18 mouse cellular contexts compared by ENCODE assay signal in the genomic region with DNA sequence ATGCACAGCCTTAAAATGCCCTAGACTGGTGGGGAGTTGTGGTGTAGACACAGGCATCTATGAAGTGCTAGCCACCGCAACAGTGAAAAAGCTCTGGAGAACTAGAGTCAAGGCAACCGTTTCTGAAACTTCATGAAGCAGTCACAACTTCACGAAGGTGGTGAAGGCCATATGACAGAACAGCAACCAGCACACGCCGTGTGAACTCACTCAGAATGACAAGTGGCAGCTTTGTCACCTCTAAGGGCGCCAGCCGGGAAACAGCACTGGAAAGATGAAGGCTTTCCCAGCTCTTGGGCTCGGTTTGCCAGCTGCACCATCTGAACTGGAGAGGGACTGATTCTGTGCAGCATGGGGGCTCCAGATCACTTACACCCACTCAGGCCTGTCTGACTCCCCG.
DNase-seq lines count a peak whose midpoint lies in the region; ATAC-seq and TF ChIP-seq lines count a peak whose summit lies in the region.
"Had no signal": no experiment of that assay in that cellular context is flagged by ENCODE, and none has a peak within 500 bp of the region (broad histone marks: within the 10 kb centered on the region; RNA-seq: fewer than 3 reads in every experiment).

No protein-coding gene starts in this region.

- H3K9me3 ChIP-seq in forebrain, embryonic 13.5 days (replicated peaks): no peaks in the 10 kb centered on the region
- H3K9me3 ChIP-seq in forebrain, embryonic 11.5 days (ENCODE audit: control insufficient read depth, low read length): no peaks in the 10 kb centered on the region
- H3K9me3 ChIP-seq in forebrain, embryonic 16.5 days (ENCODE audit: control insufficient read depth, low read length): no peaks in the 10 kb centered on the region
- H3K9me3 ChIP-seq: embryonic facial prominence, embryonic 10.5 days; kidney, embryonic 15.5 days; midbrain, embryonic 10.5 days had no signal

- peak; percentile 53; the same call in 1 of the 2 replicates for ATAC-seq in forebrain, embryonic 13.5 days
- no peak for ATAC-seq in forebrain, embryonic 11.5 days (replicated peaks; ENCODE audit: low FRiP score)
- ATAC-seq in forebrain, embryonic 16.5 days: peak; percentile 76
- ATAC-seq: activated CD4-positive, CD25-positive, alpha-beta regulatory T cell, adult 4 months had no signal

- no peak overlapping the region for H3K4me3 ChIP-seq in forebrain, embryonic 13.5 days
- H3K4me3 ChIP-seq in forebrain, embryonic 11.5 days (ENCODE audit: low read depth, low read length): no peak overlapping the region
- H3K4me3 ChIP-seq in left cerebral cortex, adult 2 months: no peak overlapping the region
- H3K4me3 ChIP-seq in forebrain, embryonic 16.5 days (replicated peaks; ENCODE audit: low read length): no peak overlapping the region
- H3K4me3 ChIP-seq: embryonic facial prominence, embryonic 10.5 days; kidney, embryonic 15.5 days; midbrain, embryonic 10.5 days had no signal

- no peaks in the 10 kb centered on the region for H3K36me3 ChIP-seq in forebrain, embryonic 13.5 days (ENCODE audit: poor library complexity, severe bottlenecking)
- no peaks in the 10 kb centered on the region for H3K36me3 ChIP-seq in forebrain, embryonic 11.5 days (ENCODE audit: control insufficient read depth, insufficient read depth, low read length)
- H3K36me3 ChIP-seq in forebrain, embryonic 16.5 days (ENCODE audit: control insufficient read depth, insufficient read depth): no peaks in the 10 kb centered on the region
- H3K36me3 ChIP-seq: embryonic facial prominence, embryonic 10.5 days; kidney, embryonic 15.5 days; midbrain, embryonic 10.5 days had no signal

- no peak overlapping the region for H3K9ac ChIP-seq in forebrain, embryonic 13.5 days
- no peak overlapping the region for H3K9ac ChIP-seq in forebrain, embryonic 11.5 days (ENCODE audit: low read length)
- no peak overlapping the region for H3K9ac ChIP-seq in forebrain, embryonic 16.5 days (replicated peaks; ENCODE audit: low read depth, low read length)
- H3K9ac ChIP-seq: kidney, embryonic 15.5 days had no signal

- intact Hi-C loops in left cerebral cortex, postnatal 14 days (cut with DNase I): no loop called here
- intact Hi-C loops in left cerebral cortex, adult 2 months (cut with DNase I): no loop called here
- intact Hi-C loops in heart, postnatal 25 days (cut with DNase I): no loop called here

- no peaks in the 10 kb centered on the region for H3K27me3 ChIP-seq in forebrain, embryonic 13.5 days
- H3K27me3 ChIP-seq in forebrain, embryonic 11.5 days (ENCODE audit: control insufficient read depth, insufficient read depth, low read length): no peaks in the 10 kb centered on the region
- H3K27me3 ChIP-seq in forebrain, embryonic 16.5 days (replicated peaks; ENCODE audit: control insufficient read depth, insufficient read depth, low read length): no peaks in the 10 kb centered on the region
- H3K27me3 ChIP-seq: CH12.LX; kidney, embryonic 15.5 days had no signal

- H3K27ac ChIP-seq in forebrain, embryonic 13.5 days: no peak overlapping the region
- H3K27ac ChIP-seq in forebrain, embryonic 11.5 days (ENCODE audit: low read depth, low read length): no peak overlapping the region
- H3K27ac ChIP-seq in left cerebral cortex, adult 2 months: no peak overlapping the region
- no peak overlapping the region for H3K27ac ChIP-seq in forebrain, embryonic 16.5 days (ENCODE audit: low read length)
- H3K27ac ChIP-seq: embryonic facial prominence, embryonic 10.5 days; kidney, embryonic 15.5 days; midbrain, embryonic 10.5 days had no signal

- H3K4me2 ChIP-seq in forebrain, embryonic 13.5 days: no peak overlapping the region
- no peak overlapping the region for H3K4me2 ChIP-seq in forebrain, embryonic 11.5 days (ENCODE audit: low read depth, low read length, severe bottlenecking)
- no peak overlapping the region for H3K4me2 ChIP-seq in forebrain, embryonic 16.5 days (ENCODE audit: low read length)
- H3K4me2 ChIP-seq: kidney, embryonic 15.5 days had no signal

- 86% methylated on average over 9 of the region's 9 CpGs for WGBS in forebrain, embryonic 13.5 days
- WGBS in forebrain, embryonic 11.5 days: 92% methylated on average over 9 of the region's 9 CpGs
- WGBS in forebrain, embryonic 16.5 days: 70% methylated on average over 9 of the region's 9 CpGs

- no peak for DNase-seq in forebrain, embryonic 11.5 days (ENCODE audit: low spot score)
- DNase-seq in left cerebral cortex, postnatal 14 days (ENCODE audit: low spot score in 2 of 2): peak; percentile 4 to 30
- DNase-seq in left cerebral cortex, adult 2 months (ENCODE audit: extremely low spot score in 1 of 2, low spot score in 2 of 2): no peak
- peak; percentile 10 for DNase-seq in telencephalon, adult 2 months (ENCODE audit: low read depth, low spot score)
- no peak for DNase-seq in heart, postnatal 25 days (ENCODE audit: low spot score)
- DNase-seq: adrenal gland, postnatal 36 days; layer of hippocampus, postnatal 36 days; left cerebral cortex, postnatal 4 days; lung, adult 18-20 months; lung, postnatal 4 days; spleen, adult 18-20 months had no signal

- no peaks in the 10 kb centered on the region for H3K4me1 ChIP-seq in forebrain, embryonic 13.5 days
- H3K4me1 ChIP-seq in forebrain, embryonic 11.5 days (replicated peaks; ENCODE audit: control insufficient read depth, insufficient read depth, low read length): no peaks in the 10 kb centered on the region
- H3K4me1 ChIP-seq in forebrain, embryonic 16.5 days (replicated peaks; ENCODE audit: control insufficient read depth, insufficient read depth, low read length): no peaks in the 10 kb centered on the region
- H3K4me1 ChIP-seq: kidney, embryonic 15.5 days; midbrain, embryonic 10.5 days had no signal

- TF ChIP-seq CTCF in left cerebral cortex, adult 2 months (IDR thresholded peaks at IDR 0.05): no peak

Comparison
In these comparisons a context has a peak if more than half of its experiments do, and no peak if none do; other contexts are left out.
1. DNase-seq: peak in left cerebral cortex, postnatal 14 days (2 of 2) and telencephalon, adult 2 months (single experiment); none in forebrain, embryonic 11.5 days (single experiment), left cerebral cortex, adult 2 months (0 of 2) and heart, postnatal 25 days (single experiment).